Mouse (Mus musculus): Measurements from ENCODE around the gene Gpr152. TPM values are rescaled to one million over a fixed set of nuclear protein-coding genes. Genes with fewer than 3 reads are reported as not detected.

The Gpr152 gene
- total RNA-seq, 1 experiment from 2014 or later = not detected

DNA sequence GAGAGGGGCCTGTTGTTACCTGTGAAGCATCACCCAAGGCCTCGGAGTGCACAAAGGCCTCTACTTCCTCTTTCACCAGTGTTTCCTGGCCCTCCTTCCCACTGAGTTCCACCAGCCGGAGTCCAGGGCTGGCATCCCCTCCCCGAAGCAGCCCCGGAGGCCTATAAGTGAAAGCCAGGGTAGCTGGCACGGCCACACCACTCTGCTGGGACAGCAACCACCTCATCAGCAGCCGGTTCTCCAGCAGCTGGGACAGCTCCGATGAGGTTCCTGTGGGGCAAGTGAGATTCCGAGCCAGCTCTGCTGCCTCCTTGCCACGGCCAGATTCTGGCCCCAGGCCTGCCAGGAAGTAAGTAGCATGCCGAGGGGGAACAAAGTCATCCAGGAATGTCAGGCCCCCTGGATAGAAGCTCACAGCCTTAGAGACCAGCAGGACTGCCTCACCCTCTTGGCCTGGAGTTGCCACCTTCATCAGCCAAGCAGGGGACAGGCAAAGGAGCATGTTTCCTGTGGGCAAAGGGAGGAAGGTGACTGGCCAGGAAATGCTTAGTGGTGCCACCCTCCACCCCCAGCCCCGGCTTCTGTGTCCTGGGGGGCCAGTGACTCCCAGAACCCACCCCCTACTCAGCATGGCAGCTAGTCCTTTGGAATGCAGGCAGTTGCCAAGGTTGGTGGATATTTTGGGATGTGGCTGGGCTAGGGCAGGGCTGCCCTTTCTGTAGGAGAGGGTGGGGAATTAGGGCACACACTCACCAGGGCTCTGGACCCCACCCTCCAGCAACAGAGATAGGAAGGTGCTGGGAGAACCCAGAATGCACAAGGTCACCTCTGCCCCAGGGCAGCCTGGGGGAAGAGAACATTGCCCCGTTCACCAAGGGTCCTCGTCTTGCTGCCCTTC is 32.1 kb downstream of the Gpr152 start:
- DNase-seq = no peak

DNA sequence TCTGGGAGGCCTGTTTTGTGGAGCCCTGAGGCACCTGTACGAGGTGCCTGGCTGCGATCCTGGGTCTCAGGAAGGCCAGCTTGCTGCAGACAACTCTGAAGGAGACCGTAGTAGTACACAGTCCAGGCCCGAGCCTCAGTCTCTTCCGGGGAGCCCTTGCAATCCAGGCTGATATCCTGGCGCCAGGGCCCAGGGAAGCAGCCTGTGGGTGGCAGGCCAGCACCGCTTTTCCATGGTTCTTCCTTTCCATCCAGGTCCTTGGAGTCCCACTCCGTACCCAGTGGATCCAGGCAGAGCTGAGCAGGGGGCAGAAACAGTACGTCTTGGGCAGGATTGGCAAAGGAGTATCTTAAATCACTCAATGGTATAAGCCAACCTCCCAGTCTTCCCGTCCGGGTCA is 33.3 kb downstream of the Gpr152 start:
- DNase-seq = no peak

- DNase-seq = no peak
These were observed 35.9 kb downstream of the Gpr152 start, which contains the start of gene Carns1 for GRCm38 (mm10) chr19:4175368-4175947. Gene Carns1, minus strand, starts transcription at chr19:4175479.

GRCm38 (mm10) chr19:4180411-4180810 is 40.8 kb downstream of the Gpr152 start:
- DNase-seq = no peak

DNA sequence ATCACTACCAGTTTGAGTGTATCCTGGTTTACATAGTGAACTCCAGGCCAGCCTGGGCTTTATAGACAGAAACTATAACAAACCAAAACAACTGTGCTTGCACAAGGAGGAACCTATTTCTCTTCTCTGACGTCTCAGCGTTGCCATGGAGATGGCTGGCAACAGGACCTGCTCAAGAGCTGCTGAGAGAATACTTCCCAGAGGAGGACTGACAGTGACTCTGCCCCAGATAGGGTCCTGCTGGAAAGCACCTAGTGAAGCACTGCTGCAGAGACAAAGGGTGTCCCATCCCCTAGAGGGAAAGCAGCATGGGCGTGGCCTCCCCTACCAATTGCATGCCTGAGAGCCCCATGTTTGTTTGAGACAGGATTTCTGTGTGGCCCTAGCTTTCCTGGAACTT is 42.3 kb downstream of the Gpr152 start:
- DNase-seq = peak; percentile 89

DNA sequence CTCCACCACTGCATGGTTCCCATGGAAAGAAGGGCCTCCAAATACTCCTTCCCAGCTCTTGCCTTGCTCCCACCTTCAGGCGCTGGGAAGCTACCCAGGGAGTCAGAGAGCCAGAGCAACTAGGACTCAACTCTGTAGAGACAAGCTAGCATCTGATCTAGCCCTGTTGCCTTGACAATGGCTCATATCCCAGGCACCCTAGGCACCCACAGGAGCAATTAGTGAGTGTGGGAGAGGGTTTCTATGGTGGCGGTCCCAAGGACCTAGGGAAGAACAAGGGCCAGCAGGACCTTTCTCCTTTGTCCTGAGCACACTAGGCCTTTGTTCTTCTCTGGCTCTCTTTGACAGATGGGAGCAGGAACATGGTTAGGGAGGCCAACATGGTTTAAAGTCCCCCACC is 44.1 kb downstream of the Gpr152 start:
- no peak for DNase-seq

GRCm38 (mm10) chr19:4184976-4185975 is 45.7 kb downstream of the Gpr152 start:
- peak; percentile 60 for DNase-seq

DNA sequence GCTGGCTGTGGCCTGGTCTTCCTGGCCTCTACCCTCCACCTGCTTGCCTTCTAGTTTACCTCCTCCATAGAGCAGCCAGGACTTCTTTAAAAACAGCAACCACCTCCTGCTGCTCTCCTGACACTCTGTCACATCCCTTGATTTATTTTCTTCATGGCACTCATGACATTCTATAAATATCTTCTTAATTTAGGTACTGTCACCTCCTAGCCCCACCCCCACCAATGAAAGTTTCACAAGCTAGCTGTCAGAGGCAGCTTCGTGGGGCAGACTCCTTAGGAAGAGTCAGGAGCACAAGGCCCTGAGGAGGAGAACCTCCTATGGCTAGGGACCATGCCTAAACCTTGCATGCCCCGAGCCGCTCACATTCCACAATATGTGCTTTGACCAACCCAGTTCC is 47.7 kb downstream of the Gpr152 start:
- no peak for DNase-seq

- DNase-seq = no peak
These were observed 49.5 kb downstream of the Gpr152 start for GRCm38 (mm10) chr19:4189051-4189620.

DNA sequence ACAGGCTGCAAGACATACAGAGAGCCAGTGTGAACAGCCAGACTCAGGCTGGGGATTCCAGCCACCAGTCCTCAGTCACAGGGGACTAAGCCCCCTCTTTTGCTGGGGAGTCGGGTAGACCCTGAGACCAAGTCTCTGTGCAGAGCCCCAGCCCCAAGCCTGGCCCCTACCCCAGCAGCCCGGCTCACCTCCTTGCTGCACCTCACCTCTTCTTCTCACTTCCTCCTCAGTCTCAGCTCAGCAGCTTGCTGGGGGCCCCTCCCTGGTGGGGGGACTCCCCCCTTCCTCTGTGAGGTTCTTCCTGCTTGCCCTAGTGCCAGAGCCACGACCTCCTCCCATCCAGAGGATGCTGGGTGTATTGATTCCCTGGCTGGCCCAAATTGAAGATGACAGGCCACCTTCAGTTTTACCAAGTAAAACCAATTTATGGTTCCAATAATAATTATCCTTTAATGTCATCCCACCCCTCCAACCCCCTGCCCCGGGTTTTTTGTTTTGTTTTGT is 51.3 kb downstream of the Gpr152 start, which contains the start of gene Tbc1d10c:
TSS of gene Tbc1d10c (minus strand) at position 454 of the 504 bp plus-strand sequence.
- DNase-seq = peak; percentile 63

- peak; percentile 99 for DNase-seq
These were observed 52.1 kb downstream of the Gpr152 start, which contains the start of gene Ppp1ca for GRCm38 (mm10) chr19:4191528-4192250. Gene Ppp1ca, plus strand, starts transcription at chr19:4192065.

GRCm38 (mm10) chr19:4192251-4192985 is 52.8 kb downstream of the Gpr152 start:
- no peak for DNase-seq

GRCm38 (mm10) chr19:4193129-4193528 is 53.5 kb downstream of the Gpr152 start:
- no peak for DNase-seq

GRCm38 (mm10) chr19:4194021-4194724 is 54.6 kb downstream of the Gpr152 start:
- DNase-seq = peak; percentile 68

DNA sequence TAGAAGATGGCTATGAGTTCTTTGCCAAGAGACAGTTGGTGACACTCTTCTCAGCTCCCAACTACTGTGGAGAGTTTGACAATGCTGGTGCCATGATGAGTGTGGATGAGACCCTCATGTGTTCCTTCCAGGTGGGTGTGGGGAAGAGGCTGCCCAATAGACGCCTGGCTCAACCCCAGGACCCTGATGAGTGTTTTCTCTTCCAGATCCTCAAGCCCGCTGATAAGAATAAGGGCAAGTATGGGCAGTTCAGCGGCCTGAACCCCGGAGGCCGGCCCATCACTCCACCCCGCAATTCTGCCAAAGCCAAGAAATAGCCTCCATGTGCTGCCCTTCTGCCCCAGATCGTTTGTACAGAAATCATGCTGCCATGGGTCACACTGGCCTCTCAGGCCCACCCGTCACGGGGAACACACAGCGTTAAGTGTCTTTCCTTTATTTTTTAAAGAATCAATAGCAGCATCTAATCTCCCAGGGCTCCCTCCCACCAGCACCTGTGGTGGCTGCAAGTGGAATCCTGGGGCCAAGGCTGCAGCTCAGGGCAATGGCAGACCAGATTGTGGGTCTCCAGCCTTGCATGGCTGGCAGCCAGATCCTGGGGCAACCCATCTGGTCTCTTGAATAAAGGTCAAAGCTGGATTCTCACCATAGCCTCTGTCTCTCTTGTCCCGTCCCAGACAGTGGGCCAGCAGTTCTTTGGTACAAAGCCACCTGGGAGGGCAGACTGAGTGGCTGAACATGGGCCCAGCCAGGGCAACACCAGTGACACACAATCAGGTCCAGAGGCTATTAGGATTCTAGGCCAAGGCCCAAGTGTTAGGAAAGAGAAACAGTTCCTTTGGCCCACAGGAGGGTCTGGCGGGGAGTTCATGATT is 55.4 kb downstream of the Gpr152 start:
- peak; percentile 59 for DNase-seq

Data from adrenal gland, postnatal 14 days (tissue).